Mouse (Mus musculus) spleen, adult 2 months (tissue): ENCODE data around the gene Gm20422. TPM values are rescaled to one million over a fixed set of nuclear protein-coding genes. Genes with fewer than 3 reads are reported as not detected.

Source experiments
- DNase-seq, 2 experiments: peaks; one replicate each; pipeline versions ENCODE4 v3.0.0 to v3.0.0-alpha.2; 2012 to 2021; ENCODE audit warnings: low spot score in 2 of 2, low read depth in 1 of 2
- H3K27ac ChIP-seq: fragments of 200-500 bp; 2 replicates; pipeline ENCODE4 v1.5.1; 2012; ENCODE audit warnings: low read length, inconsistent platforms; ENCODE audit not compliant: insufficient read depth
- H3K27me3 ChIP-seq: fragments of 200-500 bp; 2 replicates; pipeline ENCODE4 v1.6.1; 2012; ENCODE audit warnings: mild to moderate bottlenecking, moderate library complexity, low read length, inconsistent platforms; ENCODE audit not compliant: control insufficient read depth, insufficient read depth
- H3K36me3 ChIP-seq: fragments of 200-500 bp; 2 replicates; pipeline ENCODE4 v1.6.1; 2012; ENCODE audit warnings: mild to moderate bottlenecking, low read length, inconsistent platforms; ENCODE audit not compliant: control insufficient read depth, insufficient read depth
- H3K4me1 ChIP-seq: fragments of 200-500 bp; 2 replicates; pipeline ENCODE4 v1.6.1; 2011; ENCODE audit warnings: inconsistent platforms; ENCODE audit not compliant: control insufficient read depth, insufficient read depth, insufficient read length
- H3K4me3 ChIP-seq: fragments of 200-500 bp; 2 replicates; pipeline ENCODE4 v1.5.1; 2011; ENCODE audit warnings: mild to moderate bottlenecking, inconsistent platforms; ENCODE audit not compliant: insufficient read depth, insufficient read length; ENCODE audit errors: extremely low read depth
- CTCF ChIP-seq: fragments of 200-500 bp; IDR thresholded peaks from 2 replicates; pipeline ENCODE4 v1.5.1; 2011; ENCODE audit warnings: mild to moderate bottlenecking, inconsistent platforms; ENCODE audit not compliant: insufficient read depth, insufficient read length, insufficient replicate concordance; ENCODE audit errors: extremely low read depth
- POLR2A ChIP-seq: fragments of 200-500 bp; IDR thresholded peaks from 2 replicates; pipeline ENCODE4 v1.6.1; 2011; ENCODE audit warnings: low read depth, low read length, inconsistent platforms
- WGBS: fragments of 180-500 bp; shearing (Covaris S2); methylation state at CpG from one replicate; pipeline ENCODE4 v1.1.7; 2018; 5-methylcytosine and 5-hydroxymethylcytosine counted together
- polyA plus RNA-seq: library from polyadenylated mRNA; depleted of rRNA; stranded (reverse); fragments of >200 nt; gene quantifications from 2 replicates; pipeline ENCODE4 v1.2.3, GENCODE M21; 2012

The Gm20422 gene
- polyA plus RNA-seq, 1 experiment, result 0.32 TPM

DNA sequence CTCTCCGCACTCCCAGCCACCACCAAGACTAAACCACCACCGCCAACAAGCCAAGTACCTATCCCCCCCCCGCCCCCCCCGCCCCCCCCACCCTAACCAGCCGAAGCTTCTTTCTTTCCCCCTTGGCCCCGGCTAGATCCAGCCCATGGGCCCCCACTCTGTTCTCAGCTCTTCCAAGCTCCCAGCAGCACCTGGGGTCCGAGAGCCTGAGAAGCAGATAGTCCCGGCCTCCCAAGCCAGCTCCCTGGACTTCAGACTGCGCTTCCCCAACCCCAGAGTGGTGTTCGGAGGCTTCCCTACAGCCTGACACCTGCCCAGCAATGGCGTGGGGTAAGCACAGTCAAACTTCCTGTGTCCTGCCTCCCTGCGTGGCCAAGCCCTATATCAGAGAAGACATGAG, 2.4 kb upstream of the Gm20422 start:
- Histone ChIP-seq H3K4me1 (peaks cover 2% of the 10 kb centered on the region; the same call in 1 of the 2 replicates), H3K4me3 (no peak overlapping the region), H3K36me3 (no peaks in the 10 kb centered on the region), H3K27ac (no peak overlapping the region), H3K27me3 (no peaks in the 10 kb centered on the region)
- TF ChIP-seq POLR2A, result no peak
- WGBS, result 91% methylated on average over 11 of the region's 12 CpGs
- no peak for DNase-seq

DNA sequence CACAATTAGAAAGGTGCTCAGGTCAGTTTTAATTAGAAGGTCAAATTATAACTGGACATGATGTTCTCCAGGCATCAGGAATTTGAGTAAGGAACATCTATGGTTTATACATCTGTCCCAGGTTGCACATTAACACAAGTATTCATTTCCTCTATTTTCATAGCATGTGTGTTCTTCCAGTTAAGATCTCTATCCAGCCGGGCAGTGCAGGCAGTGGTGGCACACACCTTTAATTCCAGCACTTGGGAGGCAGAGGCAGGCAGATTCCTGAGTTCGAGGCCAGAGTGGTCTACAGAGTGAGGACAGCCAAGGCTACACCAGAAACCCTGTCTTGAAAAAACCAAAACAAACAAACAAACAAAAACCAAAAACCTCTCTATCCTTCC, 456 bp upstream of the Gm20422 start:
- H3K4me1 ChIP-seq, result peaks cover 2% of the 10 kb centered on the region; the same call in 1 of the 2 replicates
- H3K27me3 ChIP-seq, result no peaks in the 10 kb centered on the region
- no peak for TF ChIP-seq CTCF
- TF ChIP-seq POLR2A, result no peak
- no peak overlapping the region; the same call in 1 of the 2 replicates for H3K4me3 ChIP-seq
- WGBS, result 40% methylated on average over 2 of the region's 2 CpGs
- no peaks in the 10 kb centered on the region for H3K36me3 ChIP-seq
- H3K27ac ChIP-seq, result peak overlapping the region; percentile 58
- no peak for DNase-seq

DNA sequence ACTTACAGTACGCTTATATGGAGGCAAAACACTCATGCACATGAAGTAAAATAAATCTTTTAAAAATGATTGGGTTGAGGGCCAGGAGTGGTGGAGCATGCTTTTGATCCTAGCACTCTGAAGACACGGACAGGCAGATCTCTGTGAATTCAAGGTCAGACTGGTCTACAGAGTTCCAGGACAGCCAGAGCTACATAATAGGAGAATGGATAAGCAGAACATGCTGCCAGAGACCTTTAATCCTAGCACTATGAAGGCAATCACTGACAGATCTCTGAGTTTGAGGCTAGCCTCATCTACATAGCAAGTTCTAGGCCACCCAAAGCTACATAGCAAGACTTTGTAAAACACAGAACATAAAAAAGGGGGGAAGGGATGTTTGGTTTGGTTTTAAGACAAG, 2.6 kb downstream of the Gm20422 start:
- no peak for DNase-seq
- WGBS, result 95% methylated on average over 2 of the region's 2 CpGs
- TF ChIP-seq CTCF (no peak), POLR2A (no peak)
- Histone ChIP-seq H3K27me3 (no peaks in the 10 kb centered on the region), H3K4me3 (no peak overlapping the region), H3K4me1 (peaks cover 2% of the 10 kb centered on the region; the same call in 1 of the 2 replicates), H3K27ac (no peak overlapping the region), H3K36me3 (peaks cover 17% of the 10 kb centered on the region)

- no peak for TF ChIP-seq POLR2A
- no peak for TF ChIP-seq CTCF
- peaks cover 24% of the 10 kb centered on the region for H3K36me3 ChIP-seq
- 92% methylated on average over 9 of the region's 9 CpGs for WGBS
- H3K4me3 ChIP-seq, result no peak overlapping the region
- DNase-seq, result no peak
- no peak overlapping the region for H3K27ac ChIP-seq
- no peaks in the 10 kb centered on the region for H3K27me3 ChIP-seq
- peaks cover 2% of the 10 kb centered on the region; the same call in 1 of the 2 replicates for H3K4me1 ChIP-seq
Observed at GRCm38 (mm10) chr8:69771221-69771620, 3.5 kb downstream of the Gm20422 start.

DNA sequence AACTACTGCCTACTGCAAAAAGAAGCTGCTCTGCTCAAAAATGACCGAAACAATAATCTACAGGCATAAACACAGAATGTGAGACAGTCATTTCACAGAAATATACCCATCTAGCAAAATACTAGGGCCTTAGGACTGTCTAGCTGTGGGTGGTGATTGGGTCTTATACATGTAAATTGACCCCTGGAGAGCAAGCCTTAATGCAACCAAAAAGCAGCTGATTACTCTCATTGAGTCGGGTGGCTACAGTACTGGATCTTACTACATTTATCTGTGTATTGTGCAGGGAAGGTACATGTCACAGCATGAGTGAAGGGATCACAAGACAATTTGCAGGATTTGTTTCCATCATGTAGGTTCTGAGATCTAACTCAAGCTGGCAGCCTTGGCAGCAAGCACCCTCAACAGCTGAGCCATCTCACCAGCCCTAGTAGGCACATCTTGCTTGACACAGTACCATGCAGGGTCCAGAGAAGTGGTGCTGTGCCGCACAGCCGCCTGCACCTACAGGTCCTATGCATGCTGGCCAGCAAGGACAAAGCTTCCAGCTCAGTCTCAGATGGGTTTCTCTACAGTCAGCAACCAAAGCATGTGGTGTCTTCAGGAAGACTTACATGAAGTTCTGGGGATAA, 12.8 kb downstream of the Gm20422 start:
- Histone ChIP-seq H3K27me3 (no peaks in the 10 kb centered on the region), H3K4me3 (no peak overlapping the region), H3K4me1 (no peaks in the 10 kb centered on the region), H3K36me3 (peaks cover 40% of the 10 kb centered on the region), H3K27ac (no peak overlapping the region)
- WGBS, result 94% methylated on average over 4 of the region's 4 CpGs
- DNase-seq, result no peak
- TF ChIP-seq CTCF (no peak), POLR2A (no peak)

- 88% methylated on average over 5 of the region's 5 CpGs for WGBS
- no peak for DNase-seq
- Histone ChIP-seq H3K27ac (no peak overlapping the region), H3K4me3 (no peak overlapping the region), H3K36me3 (peaks cover 13% of the 10 kb centered on the region), H3K4me1 (no peaks in the 10 kb centered on the region), H3K27me3 (no peaks in the 10 kb centered on the region)
- TF ChIP-seq CTCF, result no peak
- no peak for TF ChIP-seq POLR2A
Observed at GRCm38 (mm10) chr8:69758316-69758715, 16.4 kb downstream of the Gm20422 start.

- 81% methylated on average over 2 of the region's 2 CpGs for WGBS
- no peak overlapping the region for H3K27ac ChIP-seq
- H3K27me3 ChIP-seq, result no peaks in the 10 kb centered on the region
- no peak for DNase-seq
- H3K4me1 ChIP-seq, result peaks cover 3% of the 10 kb centered on the region
- H3K36me3 ChIP-seq, result peaks cover 4% of the 10 kb centered on the region
- TF ChIP-seq POLR2A (no peak), CTCF (no peak)
- H3K4me3 ChIP-seq, result no peak overlapping the region
Observed at GRCm38 (mm10) chr8:69752437-69752836, 22.2 kb downstream of the Gm20422 start.
